Mouse (Mus musculus) skeletal muscle tissue, postnatal 0 days (tissue): Measurements from ENCODE around the gene Nrf1. TPM values are rescaled to one million over a fixed set of nuclear protein-coding genes. Genes with fewer than 3 reads are reported as not detected.
A peak's percentile ranks its signal among the peaks of the same experiment; 100 is the strongest.

Source experiments
- microRNA counts: library from miRNA; unstranded; fragments of <30 nt; microRNA quantifications from one replicate; lab custom pipeline; 2015
- microRNA-seq, 2 experiments: library from miRNA; unstranded; fragments of <30 nt; microRNA quantifications; one replicate each; pipeline ENCODE4; 2016
- polyA plus RNA-seq: library from polyadenylated mRNA; unstranded; fragments of >200 nt; fragmentation: Nextera tagmentation; extraction: Ambion mirVana; gene quantifications from 2 replicates; pipeline ENCODE4 v1.2.1, GENCODE M21; 2015

Gene Nrf1
- 16.2 and 16.8 TPM in 2 replicates for polyA plus RNA-seq

DNA sequence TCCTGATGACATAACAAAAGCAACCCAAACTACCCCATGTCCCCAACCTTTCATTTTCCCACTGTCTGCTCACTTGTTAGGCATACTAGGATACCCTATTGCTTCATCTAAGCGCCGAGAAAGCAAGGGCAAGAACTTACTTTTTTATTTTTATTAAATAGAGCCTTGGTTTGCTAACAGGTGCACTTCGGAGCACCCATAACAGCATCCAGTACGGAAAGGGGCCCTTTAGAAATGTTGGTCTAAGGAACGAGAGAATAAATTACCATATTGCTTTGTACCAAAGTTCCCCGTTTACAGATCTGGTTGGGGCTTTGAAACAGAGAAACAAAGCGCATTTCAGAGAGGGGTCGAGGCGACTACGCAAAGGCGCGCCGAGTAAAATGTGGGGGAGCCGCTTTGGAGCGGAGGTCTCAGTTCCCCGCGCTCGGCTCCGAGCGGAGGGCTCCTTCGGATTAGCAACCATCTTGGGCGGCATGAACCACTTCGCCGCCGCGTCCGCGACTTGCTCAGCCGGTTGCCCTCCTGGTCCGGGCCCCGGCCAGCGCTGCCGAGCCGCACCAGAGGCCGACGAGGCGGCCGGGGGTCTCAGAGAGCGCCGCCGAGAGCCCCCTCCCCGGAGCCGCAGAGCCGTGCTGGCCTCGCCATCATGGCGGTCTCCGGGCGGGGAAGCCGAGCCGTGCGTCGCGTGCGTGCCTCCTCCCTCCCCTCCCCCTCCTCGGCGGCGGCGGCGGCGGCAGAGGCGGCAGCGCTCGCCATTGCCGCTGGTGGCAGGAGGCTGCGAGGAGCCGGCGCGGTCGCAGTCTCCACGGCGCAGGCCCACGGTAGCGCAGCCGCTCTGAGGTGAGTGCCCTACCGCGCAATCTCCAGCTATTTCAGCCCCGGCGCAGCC, at the start of gene Nrf1:
Nrf1 (plus strand) TSS at position 718 of the 892 bp plus-strand sequence.

MicroRNAs encoded within 50 kb of the gene (microRNA counts, 519-probe panel; counts per million panel counts)
- microRNA mmu-miR-182 (lab: Ali Mortazavi, UCI) (296 counts per million, percentile 58 among the panel's probes with 10 or more counts), microRNA mmu-miR-183 (lab: Ali Mortazavi, UCI) (296 counts per million, percentile 58 among the panel's probes with 10 or more counts), microRNA mmu-miR-96 (lab: Ali Mortazavi, UCI) (296 counts per million, percentile 58 among the panel's probes with 10 or more counts)

Small RNAs within 50 kb of the gene (microRNA-seq; reads per million reads assigned to microRNA genes)
- gene Mir182 (35.1 to 56.8 reads per million in 2 experiments), gene Mir183 (45.4 to 47.5 reads per million in 2 experiments), gene Mir96 (13.1 to 17.6 reads per million in 2 experiments)

Other genes with a start within 250 kb of the Nrf1 start
- 2.6 and 3.1 TPM in 2 replicates for gene Strip2, start 131.0 kb upstream of the Nrf1 start, polyA plus RNA-seq